Mouse (Mus musculus) heart, adult 2 months (tissue): ENCODE results near the gene A930018P22Rik. TPM values are rescaled to one million over a fixed set of nuclear protein-coding genes. Genes with fewer than 3 reads are reported as not detected.
"Not testable (repeated sequence)": the region's sequence is repeated elsewhere in the genome, so short reads cannot be mapped to it uniquely, and the experiment has no call there.

Experiments used
- DNase-seq, 2 experiments: peaks; one replicate each; pipeline ENCODE4 v3.0.0; 2021
- H3K27ac ChIP-seq: fragments of 200-600 bp; 2 replicates; pipeline ENCODE4 v1.8.1; 2022
- H3K27me3 ChIP-seq: fragments of 200-500 bp; 2 replicates; pipeline ENCODE4 v1.6.1; 2012; ENCODE audit warnings: mild to moderate bottlenecking, low read length, inconsistent platforms, mixed read lengths; ENCODE audit not compliant: control insufficient read depth, insufficient read depth
- H3K36me3 ChIP-seq: fragments of 200-500 bp; 2 replicates; pipeline ENCODE4 v1.6.1; 2012; ENCODE audit warnings: low read length, inconsistent platforms; ENCODE audit not compliant: control insufficient read depth, insufficient read depth
- H3K4me1 ChIP-seq: fragments of 200-500 bp; 2 replicates; pipeline ENCODE4 v1.6.1; 2011; ENCODE audit warnings: low read length; ENCODE audit not compliant: control insufficient read depth, insufficient read depth
- H3K4me3 ChIP-seq: fragments of 200-600 bp; 2 replicates; pipeline ENCODE4 v1.8.1; 2022
- H3K79me2 ChIP-seq: fragments of 200-500 bp; replicated peaks from 2 replicates; pipeline ENCODE4 v1.6.1; 2012; ENCODE audit warnings: mild to moderate bottlenecking, inconsistent platforms, low read length, moderate library complexity, mixed read lengths; ENCODE audit not compliant: control insufficient read depth, insufficient read depth
- H3K9ac ChIP-seq: fragments of 200-500 bp; 2 replicates; pipeline ENCODE4 v1.6.1; 2012; ENCODE audit warnings: low read depth, mild to moderate bottlenecking, control low read depth, inconsistent platforms, low read length, mixed read lengths
- CTCF ChIP-seq: fragments of 200-600 bp; IDR thresholded peaks from 2 replicates; pipeline ENCODE4 v1.8.1; 2022; ENCODE audit warnings: antibody characterized with exemption, mild to moderate bottlenecking, moderate library complexity
- EP300 ChIP-seq: fragments of 200-500 bp; IDR thresholded peaks from 2 replicates; pipeline ENCODE4 v1.6.1; 2011; ENCODE audit warnings: low read depth, low read length, control low read depth; ENCODE audit not compliant: insufficient read depth
- POLR2A ChIP-seq: fragments of 200-500 bp; IDR thresholded peaks from 2 replicates; pipeline ENCODE4 v1.6.1; 2011; ENCODE audit warnings: mild to moderate bottlenecking, low read depth, low read length, control low read depth; ENCODE audit not compliant: insufficient read depth
- WGBS: fragments of 180-500 bp; shearing (Covaris S2); methylation state at CpG from one replicate; pipeline ENCODE4 v1.1.7; 2018; 5-methylcytosine and 5-hydroxymethylcytosine counted together
- intact Hi-C: fragments of 180-260 bp; cut with DNase I; formaldehyde crosslinking; loops from one replicate; pipeline ENCODE4 v1.15.1; 2025
- polyA plus RNA-seq: library from polyadenylated mRNA; depleted of rRNA; stranded (reverse); fragments of >200 nt; gene quantifications from 2 replicates; pipeline ENCODE4 v1.2.3, GENCODE M21; 2012
- total RNA-seq, 2 experiments: library from RNA; stranded (reverse); gene quantifications; 2 replicates each; pipeline ENCODE4 v1.2.3; 2021

The A930018P22Rik gene
- total and polyA plus RNA-seq, 3 experiments, result 0.48 to 0.63 TPM; not detected in 1

GRCm38 (mm10) chr2:104093305-104093704 lies 29.3 kb upstream of the A930018P22Rik start:
- Histone ChIP-seq H3K27me3 (no peaks in the 10 kb centered on the region), H3K79me2 (no peaks in the 10 kb centered on the region), H3K4me3 (no peak overlapping the region), H3K27ac (no peak overlapping the region), H3K9ac (no peak overlapping the region), H3K4me1 (peaks cover 4% of the 10 kb centered on the region; the same call in 1 of the 2 replicates), H3K36me3 (no peaks in the 10 kb centered on the region; the same call in 1 of the 2 replicates)
- TF ChIP-seq CTCF (no peak), EP300 (no peak), POLR2A (no peak)
- intact Hi-C loops, result loop anchor here (1.0 kb wide), 1 partner anchor 25 kb away; the partner anchor contains the start of gene Gm10799
- DNase-seq, result no peak
- 78% methylated on average over 2 of the region's 2 CpGs for WGBS

DNA sequence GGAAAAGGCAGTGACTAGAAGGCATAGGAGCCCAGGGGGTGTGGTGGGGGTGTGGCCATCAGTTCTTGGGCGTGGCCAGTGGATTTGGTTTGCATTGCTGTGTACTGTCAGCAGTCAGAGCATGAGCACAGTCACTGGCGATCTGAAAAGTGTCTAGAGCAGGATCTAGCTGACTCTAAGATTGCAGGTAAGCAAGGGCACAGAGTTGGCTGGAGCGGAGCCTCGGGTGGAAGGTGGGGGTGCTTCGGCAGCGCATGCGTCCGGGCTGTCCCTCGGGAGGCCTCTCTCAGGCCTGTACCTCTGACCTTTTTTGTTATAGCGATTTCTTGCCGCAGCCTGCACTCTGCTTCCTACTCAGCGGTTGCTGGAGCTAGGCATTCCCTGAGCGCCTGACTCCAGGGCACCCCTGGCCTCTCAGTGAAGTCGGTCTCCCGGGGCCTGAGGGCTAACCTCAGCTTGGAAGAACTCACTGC lies 26.8 kb upstream of the A930018P22Rik start, which contains the start of gene Cd59a:
Cd59a (plus strand) TSS at position 61 of the 473 bp plus-strand sequence.
- TF ChIP-seq CTCF (no peak), EP300 (peak; percentile 86), POLR2A (peak; percentile 93)
- peak within 1 kb of the TSS; percentile 83 for H3K9ac ChIP-seq
- peaks cover 9% of the 10 kb centered on the region for H3K4me1 ChIP-seq
- WGBS, result 2% methylated on average over 15 of the region's 15 CpGs
- no peaks in the 10 kb centered on the region for H3K27me3 ChIP-seq
- intact Hi-C loops, result loop anchor here (1.0 to 2.0 kb wide), 2 partner anchors 27 to 59 kb away; partner anchors contain the start of gene A930018P22Rik
- DNase-seq, result peak; percentile 88 to 89
- H3K79me2 ChIP-seq, result no peaks in the 10 kb centered on the region
- peak within 1 kb of the TSS; percentile 93 for H3K27ac ChIP-seq
- peak within 1 kb of the TSS; percentile 66 for H3K4me3 ChIP-seq
- H3K36me3 ChIP-seq, result peaks cover 3% of the 10 kb centered on the region

DNA sequence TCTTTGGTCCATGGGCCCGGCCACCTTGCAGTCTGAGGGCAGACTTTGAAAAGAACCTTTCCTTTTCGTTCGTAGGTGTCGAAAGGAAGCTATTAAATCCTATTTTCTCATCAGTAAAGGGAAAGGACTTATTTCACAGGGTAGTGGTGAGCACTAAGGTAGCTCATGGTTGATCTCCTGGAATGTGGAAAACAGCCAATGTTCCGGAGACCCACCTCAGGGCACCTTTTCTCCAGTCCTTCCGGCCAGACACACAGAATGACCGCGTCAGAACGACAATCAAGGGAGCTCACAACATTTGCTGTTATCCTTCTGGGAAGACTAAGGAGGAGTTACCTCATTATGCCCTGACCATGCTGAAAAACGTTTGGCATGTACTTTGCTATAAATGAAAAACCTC lies 26.3 kb upstream of the A930018P22Rik start:
- Histone ChIP-seq H3K27ac (peak overlapping the region; percentile 93), H3K9ac (peak overlapping the region; percentile 83), H3K36me3 (peaks cover 3% of the 10 kb centered on the region), H3K79me2 (no peaks in the 10 kb centered on the region), H3K4me3 (peak overlapping the region; percentile 66), H3K27me3 (no peaks in the 10 kb centered on the region), H3K4me1 (peaks cover 9% of the 10 kb centered on the region)
- TF ChIP-seq EP300 (no peak), POLR2A (no peak), CTCF (no peak)
- no peak for DNase-seq
- intact Hi-C loops, result loop anchor here (2.0 kb wide), 1 partner anchor 59 kb away; no protein-coding TSS in a partner anchor
- WGBS, result 16% methylated on average over 10 of the region's 10 CpGs

DNA sequence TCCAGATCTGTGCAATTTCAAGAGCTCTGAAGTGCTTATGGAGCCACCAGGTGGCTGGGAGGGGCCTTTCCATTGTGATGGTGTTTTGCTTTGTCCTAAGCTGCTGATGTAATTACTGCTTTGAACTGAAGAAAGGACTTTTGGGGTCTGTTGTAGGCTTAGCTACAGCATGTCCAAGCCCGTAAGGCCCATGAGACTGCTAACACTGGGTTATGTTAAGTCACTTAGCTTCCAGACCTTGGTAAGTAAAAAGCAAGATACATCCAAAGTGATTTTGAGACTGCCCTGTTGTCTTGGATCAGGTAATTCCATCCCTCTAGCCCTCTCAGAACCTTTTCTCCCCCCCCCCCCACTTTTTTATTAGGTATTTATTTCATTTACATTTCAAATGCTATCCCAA lies 25.8 kb upstream of the A930018P22Rik start:
- not testable (repeated sequence) for H3K4me1 ChIP-seq, H3K36me3 ChIP-seq, H3K27me3 ChIP-seq, H3K4me3 ChIP-seq, H3K9ac ChIP-seq, DNase-seq, H3K79me2 ChIP-seq
- peak overlapping the region; percentile 26; the same call in 1 of the 2 replicates for H3K27ac ChIP-seq
- peak; percentile 39; the same call in 1 of the 2 replicates for TF ChIP-seq CTCF
- intact Hi-C loops, result loop anchor here (2.0 kb wide), 1 partner anchor 60 kb away; no protein-coding TSS in a partner anchor
- WGBS, result 37% methylated on average over 1 of the region's 1 CpGs

DNA sequence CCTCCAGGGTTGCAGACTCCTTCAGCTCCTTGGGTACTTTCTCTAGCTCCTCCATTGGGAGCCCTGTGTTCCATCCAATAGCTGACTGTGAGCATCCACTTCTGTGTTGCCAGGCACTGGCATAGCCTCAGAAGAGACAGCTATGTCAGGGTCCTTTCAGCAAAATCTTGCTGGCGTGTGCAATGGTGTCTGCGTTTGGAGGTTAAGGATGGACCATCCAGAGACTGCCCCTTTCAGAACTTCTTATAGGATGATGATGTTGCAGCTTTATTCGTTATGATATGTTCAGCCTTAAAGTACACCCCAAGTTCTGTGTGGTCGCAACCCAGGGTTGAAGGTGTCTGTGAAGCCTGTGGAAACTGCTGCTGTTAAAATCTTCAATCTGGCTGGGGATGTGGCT lies 25.2 kb upstream of the A930018P22Rik start:
- not testable (repeated sequence) for H3K79me2 ChIP-seq, H3K9ac ChIP-seq, H3K4me3 ChIP-seq, H3K27ac ChIP-seq, H3K27me3 ChIP-seq, H3K36me3 ChIP-seq, H3K4me1 ChIP-seq, DNase-seq
- intact Hi-C loops, result loop anchor here (2.0 kb wide), 1 partner anchor 61 kb away; no protein-coding TSS in a partner anchor
- WGBS, result 86% methylated on average over 4 of the region's 4 CpGs

- WGBS, result 11% methylated on average over 3 of the region's 3 CpGs
- peaks cover 12% of the 10 kb centered on the region for H3K4me1 ChIP-seq
- no peak overlapping the region for H3K27ac ChIP-seq
- no peak overlapping the region for H3K9ac ChIP-seq
- no peak overlapping the region for H3K4me3 ChIP-seq
- peaks cover 3% of the 10 kb centered on the region for H3K36me3 ChIP-seq
- no peaks in the 10 kb centered on the region for H3K27me3 ChIP-seq
- intact Hi-C loops, result no loop called here
- DNase-seq, result no peak
- TF ChIP-seq EP300 (no peak), CTCF (no peak), POLR2A (no peak)
- H3K79me2 ChIP-seq, result no peaks in the 10 kb centered on the region
Observed at GRCm38 (mm10) chr2:104098529-104099230, 23.9 kb upstream of the A930018P22Rik start.
